Mouse (Mus musculus) small intestine, adult 2 months (tissue): Measurements from ENCODE around the gene 1700025G04Rik.

Experiments
- CTCF ChIP-seq: fragments of 200-500 bp; IDR thresholded peaks from 2 replicates; pipeline ENCODE4 v1.5.1; 2012; ENCODE audit warnings: low read depth, mild to moderate bottlenecking, control low read depth, inconsistent platforms, low read length, moderate library complexity, mixed read lengths; ENCODE audit not compliant: insufficient replicate concordance, insufficient read length; ENCODE audit errors: extremely low read depth
- POLR2A ChIP-seq: fragments of 200-500 bp; IDR thresholded peaks from 2 replicates; pipeline ENCODE4 v1.6.1; 2012; ENCODE audit warnings: low read depth, mild to moderate bottlenecking, control low read depth, inconsistent platforms, low read length, moderate library complexity

GRCm38 (mm10) chr1:152069745-152070144, 20.2 kb downstream of the 1700025G04Rik start:
- TF ChIP-seq POLR2A (no peak), CTCF (no peak)
